Mouse (Mus musculus): Measurements from ENCODE around the gene Gm49378.
A peak's percentile ranks its signal among the peaks of the same experiment; 100 is the strongest.

Gene Gm49378

DNA sequence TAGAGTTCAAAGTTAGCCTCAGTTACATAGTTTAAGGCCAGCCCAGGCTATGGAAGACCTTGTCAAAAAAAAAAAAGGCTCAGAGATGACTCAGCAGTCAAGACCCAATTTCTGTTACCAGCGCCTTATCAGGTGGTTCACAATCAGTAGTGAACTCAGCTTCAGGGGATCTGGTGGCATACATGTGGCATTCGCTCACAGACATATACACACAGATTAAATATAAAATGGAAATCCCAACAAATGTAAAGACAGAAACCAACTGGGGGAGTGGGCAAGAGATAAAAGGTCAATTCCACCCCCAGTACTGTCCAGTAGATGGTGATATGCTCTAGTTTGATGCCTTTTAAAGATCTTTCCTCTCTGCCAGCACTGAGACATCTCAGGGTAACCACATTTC, 51.5 kb downstream of the Gm49378 start:
- DNase-seq, result no peak

DNA sequence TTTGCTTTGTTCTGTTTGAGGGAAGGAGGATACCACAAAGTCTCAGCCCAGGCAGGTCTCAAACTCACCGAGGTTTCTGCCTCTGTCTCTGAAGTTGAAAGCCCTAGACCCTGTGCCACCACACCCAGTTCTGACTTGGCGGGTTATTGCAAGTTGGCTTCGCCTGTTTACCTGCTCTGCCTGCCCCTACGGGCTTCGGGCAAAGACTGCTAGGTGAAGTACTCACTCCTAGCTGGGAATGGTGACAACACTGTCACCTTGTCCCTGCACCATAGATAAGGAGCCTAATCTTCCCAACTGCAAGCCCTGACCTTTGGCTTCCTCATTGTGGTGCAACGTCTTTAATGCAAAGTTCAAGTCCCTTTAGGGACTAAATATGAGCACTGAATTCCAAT, 52.1 kb downstream of the Gm49378 start:
- DNase-seq, result no peak

DNA sequence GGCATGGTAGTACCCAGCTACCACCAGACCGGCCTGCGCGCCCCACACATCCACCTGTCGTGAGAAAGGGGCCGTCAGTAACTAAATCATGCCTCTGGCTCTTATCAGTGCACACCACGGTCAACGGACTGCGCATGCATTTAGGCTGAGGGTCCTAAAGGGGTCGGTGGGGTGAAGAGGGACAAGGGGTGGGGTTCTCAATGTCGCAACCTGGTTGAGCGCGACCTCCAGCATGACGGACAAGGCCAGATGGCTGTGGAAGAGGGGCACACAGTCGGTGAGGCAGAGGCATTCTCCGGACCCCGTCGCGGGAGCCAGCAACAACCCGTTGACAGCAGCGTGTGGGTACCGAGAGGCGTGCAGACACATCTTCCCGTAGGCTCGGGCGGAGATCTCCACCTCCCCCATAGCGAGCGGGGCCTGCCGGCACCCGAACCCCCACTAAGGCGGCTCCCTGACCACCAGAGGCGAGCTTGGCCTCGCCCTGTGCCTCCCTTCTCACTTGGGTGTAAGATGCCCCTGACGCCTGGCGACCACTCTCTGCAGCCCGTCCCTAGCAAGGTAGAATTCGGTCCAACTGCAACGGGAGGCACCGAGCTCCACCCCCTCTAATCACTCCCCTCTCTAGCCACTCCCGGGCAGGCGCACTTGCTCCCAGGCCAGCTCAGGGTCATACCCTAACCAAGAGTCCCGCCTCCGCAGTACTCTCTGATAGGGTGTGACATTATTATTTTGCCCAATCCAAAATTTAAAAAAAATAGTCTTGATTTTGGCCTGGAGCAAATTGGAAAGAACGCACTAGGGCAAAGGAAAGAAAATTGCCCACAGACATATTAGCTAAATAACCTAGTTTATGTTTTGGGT, 52.8 kb downstream of the Gm49378 start, which contains the start of gene Emc9:
TSS of gene Emc9 (minus strand) at position 601 of the 864 bp plus-strand sequence.
- DNase-seq, result peak; percentile 79

DNA sequence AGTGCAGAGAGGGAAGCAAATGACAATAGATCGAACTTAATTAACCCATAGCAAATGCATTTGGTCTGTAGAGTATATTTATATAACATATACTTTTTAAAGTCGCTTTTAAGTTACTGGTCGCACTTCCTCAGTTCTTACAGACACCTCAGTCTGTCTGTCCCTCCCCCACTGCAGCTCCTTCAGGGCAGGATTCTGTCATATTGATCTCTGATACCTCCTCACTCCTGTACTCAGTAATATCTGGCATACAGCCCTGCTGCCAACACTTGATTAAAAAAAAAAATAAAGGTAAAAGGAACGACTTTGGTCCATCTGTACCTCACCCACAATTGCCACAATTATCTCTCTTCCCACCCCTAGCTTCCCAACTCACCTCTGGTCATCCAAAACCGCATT, 53.4 kb downstream of the Gm49378 start:
- DNase-seq, result no peak

DNA sequence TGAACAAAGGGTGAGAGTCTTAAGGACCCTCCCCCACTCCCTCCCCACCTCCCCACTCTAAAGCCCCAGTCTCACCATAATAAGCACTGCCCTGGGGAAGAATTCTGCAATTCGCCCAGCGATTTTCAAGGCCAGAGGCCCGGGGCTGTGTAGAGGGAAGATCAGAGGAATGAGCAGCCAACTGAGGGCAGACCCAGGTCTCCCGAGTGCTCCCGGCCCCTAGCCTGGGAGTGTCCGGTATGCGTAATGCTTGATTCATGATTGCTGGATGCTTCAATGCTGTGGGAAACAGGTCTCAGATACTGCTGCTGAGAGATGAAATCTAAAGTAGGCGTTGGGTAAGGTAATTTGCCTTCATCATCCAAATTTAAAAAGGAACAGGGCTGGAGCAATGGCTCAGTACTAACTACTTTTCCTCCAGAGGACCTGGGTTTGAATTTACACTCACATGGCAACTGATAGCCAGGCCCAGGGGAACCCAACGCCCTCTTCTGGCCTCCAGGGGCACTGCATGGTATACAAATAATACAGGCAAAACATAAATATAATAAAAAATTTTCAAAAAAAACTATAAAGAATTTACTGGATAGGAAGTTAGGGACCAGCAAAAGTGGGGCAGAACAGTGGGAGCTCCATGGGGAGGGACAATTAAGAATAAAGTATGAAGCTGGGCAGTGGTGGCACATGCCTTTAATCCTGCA, 55.6 kb downstream of the Gm49378 start:
- no peak for DNase-seq

DNA sequence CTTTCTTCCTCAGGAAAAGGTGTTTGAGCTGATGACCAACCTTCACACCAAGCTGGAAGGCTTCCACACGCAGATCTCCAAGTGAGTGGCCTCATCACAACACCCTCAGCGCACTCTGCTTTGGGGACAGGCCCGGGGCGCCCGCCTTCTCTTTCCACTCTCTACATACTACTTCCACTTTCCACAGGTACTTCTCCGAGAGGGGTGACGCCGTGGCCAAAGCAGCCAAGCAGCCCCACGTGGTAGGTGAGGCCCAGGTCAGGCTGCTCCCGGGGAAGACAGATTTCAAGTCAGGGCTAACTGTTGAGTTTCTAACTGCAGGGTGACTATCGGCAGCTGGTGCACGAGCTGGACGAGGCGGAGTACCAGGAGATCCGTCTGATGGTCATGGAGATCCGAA, 57.0 kb downstream of the Gm49378 start:
- no peak for DNase-seq

DNA sequence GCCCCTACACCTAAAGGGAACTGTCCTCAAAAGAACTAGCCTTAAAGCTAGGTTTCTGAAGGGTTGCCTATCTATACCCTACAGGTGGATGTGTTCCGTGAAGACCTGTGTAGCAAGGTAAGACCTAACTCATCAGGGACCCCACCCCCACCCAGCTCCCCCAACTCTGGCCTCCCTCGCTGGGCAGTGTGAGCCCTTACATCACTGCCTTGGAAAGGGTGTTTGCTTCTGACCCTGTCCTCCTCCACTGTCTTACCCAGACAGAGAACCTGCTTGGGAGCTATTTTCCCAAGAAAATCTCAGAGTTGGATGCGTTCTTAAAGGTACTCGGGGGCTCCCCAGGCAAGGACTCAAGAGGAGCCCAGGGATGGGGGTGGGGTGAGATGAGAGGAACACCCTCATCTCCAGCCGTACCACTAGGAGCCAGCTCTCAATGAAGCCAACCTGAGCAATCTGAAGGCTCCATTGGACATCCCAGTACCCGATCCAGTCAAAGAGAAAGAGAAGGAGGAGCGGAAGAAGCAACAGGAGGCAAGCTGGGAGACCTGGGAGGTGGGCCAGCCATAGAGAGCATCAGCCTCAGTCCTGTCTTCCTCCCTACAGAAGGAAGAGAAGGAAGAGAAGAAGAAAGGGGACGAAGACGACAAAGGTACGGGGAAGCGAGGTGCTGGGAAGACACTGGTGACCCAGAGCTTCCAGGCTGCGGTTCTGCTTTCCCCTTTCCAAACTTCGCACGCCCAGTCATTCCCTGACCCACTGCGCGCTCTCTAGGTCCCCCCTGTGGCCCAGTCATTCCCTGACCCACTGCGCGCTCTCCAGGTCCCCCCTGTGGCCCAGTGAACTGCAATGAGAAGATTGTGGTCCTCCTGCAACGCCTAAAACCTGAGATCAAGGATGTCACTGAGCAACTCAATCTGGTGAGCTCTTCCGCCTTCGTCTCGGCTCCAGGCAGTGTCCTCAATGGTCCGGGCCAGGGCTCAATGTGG, 57.9 kb downstream of the Gm49378 start:
- no peak for DNase-seq
